Mouse (Mus musculus) adrenal gland, postnatal 0 days (tissue): Measurements from ENCODE around the gene Atg14. TPM values are rescaled to one million over a fixed set of nuclear protein-coding genes. Genes with fewer than 3 reads are reported as not detected.

Source experiments
- polyA plus RNA-seq: library from polyadenylated mRNA; unstranded; fragments of >200 nt; fragmentation: Nextera tagmentation; extraction: Ambion mirVana; gene quantifications from 2 replicates; pipeline ENCODE4 v1.2.1, GENCODE M21; 2015

Atg14 gene
- 15.8 and 21.7 TPM in 2 replicates for polyA plus RNA-seq

DNA sequence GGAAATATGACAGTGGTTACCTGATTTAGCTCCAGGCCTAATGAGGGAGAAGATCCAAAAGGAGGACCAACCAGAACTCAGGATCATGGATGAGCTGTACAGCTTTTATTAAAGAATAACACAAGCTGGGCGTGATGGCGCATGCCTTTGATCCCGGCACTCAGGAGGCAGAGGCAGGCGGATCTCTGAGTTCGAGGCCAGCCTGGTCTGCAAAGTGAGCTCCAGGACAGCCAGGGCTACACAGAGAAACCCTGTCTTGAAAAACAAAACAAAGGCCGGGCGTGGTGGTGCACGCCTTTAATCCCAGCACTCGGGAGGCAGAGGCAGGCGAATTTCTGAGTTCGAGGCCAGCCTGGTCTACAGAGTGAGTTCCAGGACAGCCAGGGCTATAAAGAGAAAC is at the start of gene Atg14:
Atg14 (minus strand) TSS at position 101 of the 400 bp plus-strand sequence.

Other genes with a start within 250 kb of the Atg14 start
- 46.9 and 48.3 TPM in 2 replicates for gene Lgals3, start 202.9 kb downstream of the Atg14 start, polyA plus RNA-seq
- 10.0 and 12.0 TPM in 2 replicates for gene Dlgap5, start 152.2 kb downstream of the Atg14 start, polyA plus RNA-seq
- 15.1 and 18.3 TPM in 2 replicates for gene Fbxo34, start 120.2 kb downstream of the Atg14 start, polyA plus RNA-seq
- gene Ktn1, start 77.8 kb upstream of the Atg14 start, polyA plus RNA-seq, result 37.0 and 51.8 TPM in 2 replicates